Mouse (Mus musculus): Measurements from ENCODE around the gene Jmjd1c.

DNA sequence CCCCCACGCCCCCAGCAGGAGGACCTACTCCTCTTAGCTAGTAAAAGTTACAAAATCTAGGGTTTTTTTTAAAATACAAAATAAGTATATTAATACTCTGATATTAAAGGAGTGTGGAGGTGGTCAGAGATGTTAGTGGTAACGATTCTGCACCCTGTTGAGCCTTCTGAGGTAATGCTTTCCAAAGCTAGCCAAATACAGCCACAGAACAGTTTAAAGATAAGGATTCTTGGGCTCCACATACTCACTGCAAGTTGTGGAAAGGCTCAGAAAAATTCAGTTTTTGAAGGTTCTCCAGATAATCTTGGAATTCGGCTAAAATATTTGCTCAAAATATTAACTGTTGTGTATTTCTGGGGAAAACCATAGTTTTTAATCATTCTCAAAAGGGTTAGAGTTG is 81.0 kb downstream of the Jmjd1c start:
- TF ChIP-seq CTCF (IDR thresholded peaks at IDR 0.05; ENCODE audit: control insufficient read depth, insufficient read depth, insufficient replicate concordance, low read depth, low read length) (no peak), POLR2A (IDR thresholded peaks at IDR 0.05; ENCODE audit: control insufficient read depth, low read depth, low read length) (no peak)
